Comparison of ENCODE assay signal across 25 mouse cellular contexts in genomic region chr17:57079919-57080318, GRCm38 (mm10). TPM values are rescaled to one million over a fixed set of nuclear protein-coding genes. Genes with fewer than 3 reads are reported as not detected.
A peak's percentile ranks its signal among the peaks of the same experiment; 100 is the strongest.
DNase-seq lines count a peak whose midpoint lies in the region; ATAC-seq lines count a peak whose summit lies in the region.
"Had no signal": no experiment of that assay in that cellular context is flagged by ENCODE, and none has a peak within 500 bp of the region (broad histone marks: within the 10 kb centered on the region; RNA-seq: fewer than 3 reads in every experiment).

No protein-coding gene starts in this region.

- no peaks in the 10 kb centered on the region for H3K27me3 ChIP-seq in stomach, embryonic 16.5 days (ENCODE audit: control insufficient read depth, insufficient read depth, low read length)
- H3K27me3 ChIP-seq: forebrain, embryonic 13.5 days; hindbrain, embryonic 12.5 days; hindbrain, embryonic 15.5 days had no signal

- H3K9ac ChIP-seq in stomach, embryonic 16.5 days (ENCODE audit: low read length), result no peak overlapping the region
- H3K9ac ChIP-seq: forebrain, embryonic 13.5 days; heart, embryonic 13.5 days; hindbrain, embryonic 12.5 days; hindbrain, embryonic 15.5 days had no signal

- peak; percentile 39; the same call in 1 of the 2 replicates for ATAC-seq in stomach, embryonic 16.5 days (ENCODE audit: insufficient read depth, low FRiP score)
- ATAC-seq in megakaryocyte progenitor cell, adult 5-6 weeks (replicated peaks; ENCODE audit: poor library complexity), result no peak
- ATAC-seq: activated CD4-positive, CD25-positive, alpha-beta regulatory T cell, adult 4 months; forebrain, embryonic 13.5 days; forebrain, embryonic 16.5 days had no signal

- H3K27ac ChIP-seq in stomach, embryonic 16.5 days (ENCODE audit: low read length), result peak overlapping the region; percentile 51; the same call in 1 of the 2 replicates
- H3K27ac ChIP-seq: forebrain, embryonic 10.5 days; forebrain, embryonic 13.5 days; heart, adult 2 months; heart, embryonic 10.5 days; heart, embryonic 13.5 days; hindbrain, embryonic 12.5 days; hindbrain, embryonic 15.5 days had no signal

- no peaks in the 10 kb centered on the region for H3K9me3 ChIP-seq in stomach, embryonic 16.5 days (replicated peaks; ENCODE audit: control insufficient read depth, low read length)
- H3K9me3 ChIP-seq: forebrain, embryonic 10.5 days; forebrain, embryonic 13.5 days; heart, embryonic 10.5 days; heart, embryonic 13.5 days; hindbrain, embryonic 12.5 days; hindbrain, embryonic 15.5 days had no signal

- 52% methylated on average over 3 of the region's 3 CpGs for WGBS in stomach, embryonic 16.5 days

- H3K4me1 ChIP-seq in stomach, embryonic 16.5 days (ENCODE audit: control insufficient read depth, insufficient read depth, low read length), result peaks cover 4% of the 10 kb centered on the region; the same call in 1 of the 2 replicates
- H3K4me1 ChIP-seq: forebrain, embryonic 10.5 days; heart, embryonic 13.5 days had no signal

- no peak overlapping the region for H3K4me2 ChIP-seq in stomach, embryonic 16.5 days (ENCODE audit: low read depth, low read length)
- H3K4me2 ChIP-seq: forebrain, embryonic 13.5 days; heart, embryonic 13.5 days; hindbrain, embryonic 12.5 days; hindbrain, embryonic 15.5 days had no signal

- H3K4me3 ChIP-seq in stomach, embryonic 16.5 days (replicated peaks; ENCODE audit: low read length), result no peak overlapping the region
- H3K4me3 ChIP-seq: forebrain, embryonic 10.5 days; forebrain, embryonic 13.5 days; heart, adult 2 months; heart, embryonic 10.5 days; heart, embryonic 13.5 days; hindbrain, embryonic 12.5 days; hindbrain, embryonic 15.5 days had no signal

- peak; percentile 36 for DNase-seq in CD4-positive helper T cell, adult 2 months (ENCODE audit: low read depth, low spot score)
- peak; percentile 56 for DNase-seq in induced T-regulatory cell, adult 2 months (ENCODE audit: low read depth)
- peak; percentile 24 to 35 for DNase-seq in natural killer cell, adult 2 months (ENCODE audit: low spot score in 2 of 2)
- no peak for DNase-seq in heart, postnatal 10 days
- DNase-seq in adrenal gland, adult 8-10 months, result no peak
- DNase-seq: adrenal gland, postnatal 10 days; adrenal gland, postnatal 36 days; cerebellum, adult 2 months; cerebellum, postnatal 14 days; gastrocnemius, postnatal 10 days; gastrocnemius, postnatal 36 days; heart, adult 2 months had no signal

- H3K36me3 ChIP-seq in stomach, embryonic 16.5 days (ENCODE audit: control insufficient read depth, insufficient read depth, low read length), result no peaks in the 10 kb centered on the region
- H3K36me3 ChIP-seq: heart, embryonic 13.5 days had no signal

- intact Hi-C loops in heart, postnatal 10 days (cut with DNase I), result no loop called here

RNA-seq across cellular contexts. Expression of gene Dennd1c, which starts 1.6 kb away (rescaled TPM):
- polyA plus RNA-seq in stomach, embryonic 16.5 days (2015; fragmentation: Nextera tagmentation; extraction: Ambion mirVana), result 6.3 and 6.6 TPM in 2 replicates
- 1 to 10 TPM; 1.3 to 2.3 TPM for total RNA-seq in heart, postnatal 10 days (2021)
- 7.6 and 11.5 TPM in 2 replicates for total RNA-seq in megakaryocyte progenitor cell, adult 5-6 weeks (2015)
- 3.5 and 8.8 TPM in 2 replicates for total RNA-seq in megakaryocyte progenitor cell, adult 5-6 weeks (2017)
- total RNA-seq in adrenal gland, adult 8-10 months (2022), result 1 to 10 TPM; 1.5 to 4.3 (median 2.5) TPM
- polyA plus RNA-seq: C2C12 had no signal

RNA-seq across cellular contexts. Expression of gene Tubb4a, which starts 7.7 kb away (rescaled TPM):
- polyA plus RNA-seq in stomach, embryonic 16.5 days (2015; fragmentation: Nextera tagmentation; extraction: Ambion mirVana), result 20.5 and 21.9 TPM in 2 replicates
- 1 to 10 TPM; 7.0 to 7.4 TPM for total RNA-seq in heart, postnatal 10 days (2021)
- total RNA-seq in megakaryocyte progenitor cell, adult 5-6 weeks (2015), result not detected in 2 replicates
- total RNA-seq in megakaryocyte progenitor cell, adult 5-6 weeks (2017), result 0.12 TPM in 1 of 2 replicates, not detected in the other
- 1 to 10 TPM; 4.4 to 6.8 (median 6.6) TPM for total RNA-seq in adrenal gland, adult 8-10 months (2022)
- total RNA-seq: granulocyte monocyte progenitor cell, adult 5-6 weeks had no signal

RNA-seq across cellular contexts. Expression of gene Slc25a23, which starts 20.3 kb away (rescaled TPM):
- 6.5 and 7.4 TPM in 2 replicates for polyA plus RNA-seq in stomach, embryonic 16.5 days (2015; fragmentation: Nextera tagmentation; extraction: Ambion mirVana)
- 10 to 100 TPM; 75.0 to 86.6 TPM for total RNA-seq in heart, postnatal 10 days (2021)
- total RNA-seq in megakaryocyte progenitor cell, adult 5-6 weeks (2015), result 10.9 and 13.4 TPM in 2 replicates
- 1.6 and 2.0 TPM in 2 replicates for total RNA-seq in megakaryocyte progenitor cell, adult 5-6 weeks (2017)
- total RNA-seq in adrenal gland, adult 8-10 months (2022), result 100 to 1,000 TPM in 2 of 4 experiments, 10 to 100 TPM in 2; 66.5 to 128 (median 97.6) TPM

RNA-seq across cellular contexts. Expression of gene Crb3, which starts 21.0 kb away (rescaled TPM):
- polyA plus RNA-seq in stomach, embryonic 16.5 days (2015; fragmentation: Nextera tagmentation; extraction: Ambion mirVana), result 62.6 and 65.5 TPM in 2 replicates
- under 1 TPM; 0.35 to 0.57 TPM for total RNA-seq in heart, postnatal 10 days (2021)
- total RNA-seq in megakaryocyte progenitor cell, adult 5-6 weeks (2015), result not detected in 2 replicates
- not detected in 2 replicates for total RNA-seq in megakaryocyte progenitor cell, adult 5-6 weeks (2017)
- total RNA-seq in adrenal gland, adult 8-10 months (2022), result 1 to 10 TPM in 3 of 4 experiments, under 1 TPM in 1; 0.70 to 4.4 (median 2.2) TPM
- total RNA-seq: granulocyte monocyte progenitor cell, adult 5-6 weeks; heart, adult 2 months; hematopoietic stem cell, adult 5-6 weeks had no signal
- polyA plus RNA-seq: C2C12 had no signal

RNA-seq across cellular contexts. Expression of gene Tnfsf9, which starts 25.2 kb away (rescaled TPM):
- polyA plus RNA-seq in stomach, embryonic 16.5 days (2015; fragmentation: Nextera tagmentation; extraction: Ambion mirVana), result 9.2 and 10.4 TPM in 2 replicates
- total RNA-seq in heart, postnatal 10 days (2021), result under 1 TPM; 0.67 to 0.79 TPM
- 1.2 and 2.2 TPM in 2 replicates for total RNA-seq in megakaryocyte progenitor cell, adult 5-6 weeks (2015)
- total RNA-seq in megakaryocyte progenitor cell, adult 5-6 weeks (2017), result 0.27 and 0.29 TPM in 2 replicates
- total RNA-seq in adrenal gland, adult 8-10 months (2022), result under 1 TPM in 3 of 4 experiments, not detected in 1; 0.21 to 0.30 (median 0.26) TPM

Comparison
In these comparisons a context has a peak if more than half of its experiments do, and no peak if none do; other contexts are left out.
1. DNase-seq: peak in CD4-positive helper T cell, adult 2 months (single experiment), induced T-regulatory cell, adult 2 months (single experiment) and natural killer cell, adult 2 months (2 of 2); none in heart, postnatal 10 days (0 of 2) and adrenal gland, adult 8-10 months (single experiment).
2. RNA of gene Tubb4a, which starts 7.7 kb away (total RNA-seq): 7.0 to 7.4 TPM in heart, postnatal 10 days and 4.4 to 6.8 TPM in adrenal gland, adult 8-10 months; 0.12 TPM in megakaryocyte progenitor cell, adult 5-6 weeks; every median in the first group is over 4 times any median in the second.
3. RNA of gene Slc25a23, which starts 20.3 kb away (total RNA-seq): 66.5 to 128 TPM in adrenal gland, adult 8-10 months and 75.0 to 86.6 TPM in heart, postnatal 10 days; 1.6 to 13.4 TPM in megakaryocyte progenitor cell, adult 5-6 weeks; every median in the first group is over 4 times any median in the second.